Mouse (Mus musculus): ENCODE results near the gene Cd200r2.
"Not testable (repeated sequence)": the region's sequence is repeated elsewhere in the genome, so short reads cannot be mapped to it uniquely, and the experiment has no call there.

The Cd200r2 gene

GRCm38 (mm10) chr16:44866797-44867196, at the start of gene Cd200r2:
Gene Cd200r2, plus strand, starts transcription at chr16:44867097.
- in situ Hi-C loops (cut with MboI; ENCODE audit: unreplicated experiment in 2 of 2) = no loop called here

DNA sequence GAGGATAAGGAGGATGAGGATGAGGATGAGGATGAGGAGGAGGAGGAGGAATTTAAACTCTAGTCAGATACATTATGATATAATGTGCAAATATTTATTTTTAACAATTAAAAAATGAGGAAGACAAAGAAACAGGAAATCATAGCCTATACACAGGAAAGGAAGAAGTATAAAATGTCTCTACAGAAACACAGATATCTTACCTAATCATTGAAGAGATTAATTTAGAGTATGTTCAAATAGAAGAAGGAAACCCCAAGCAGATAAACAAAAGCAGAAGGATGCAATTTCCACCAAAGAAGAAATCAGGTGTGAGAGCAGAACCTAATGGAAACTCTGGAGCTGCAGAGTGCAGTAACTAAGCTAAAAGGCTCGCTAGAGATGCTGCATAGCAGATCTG, 48.9 kb upstream of the Cd200r2 start:
- in situ Hi-C loops (cut with MboI; ENCODE audit: unreplicated experiment in 2 of 2) = no loop called here

GRCm38 (mm10) chr16:44820545-44820944, 46.4 kb upstream of the Cd200r2 start:
- in situ Hi-C loops (cut with MboI; ENCODE audit: unreplicated experiment in 2 of 2) = no loop called here

- in situ Hi-C loops (cut with MboI; ENCODE audit: unreplicated experiment in 2 of 2) = no loop called here
Observed at GRCm38 (mm10) chr16:44832286-44832685, 34.6 kb upstream of the Cd200r2 start.

- in situ Hi-C loops (cut with MboI; ENCODE audit: unreplicated experiment in 2 of 2) = not testable (repeated sequence)
Observed at GRCm38 (mm10) chr16:44833189-44833588, 33.7 kb upstream of the Cd200r2 start.

GRCm38 (mm10) chr16:44875178-44875577, 8.3 kb downstream of the Cd200r2 start:
- in situ Hi-C loops (cut with MboI; ENCODE audit: unreplicated experiment in 2 of 2) = no loop called here

DNA sequence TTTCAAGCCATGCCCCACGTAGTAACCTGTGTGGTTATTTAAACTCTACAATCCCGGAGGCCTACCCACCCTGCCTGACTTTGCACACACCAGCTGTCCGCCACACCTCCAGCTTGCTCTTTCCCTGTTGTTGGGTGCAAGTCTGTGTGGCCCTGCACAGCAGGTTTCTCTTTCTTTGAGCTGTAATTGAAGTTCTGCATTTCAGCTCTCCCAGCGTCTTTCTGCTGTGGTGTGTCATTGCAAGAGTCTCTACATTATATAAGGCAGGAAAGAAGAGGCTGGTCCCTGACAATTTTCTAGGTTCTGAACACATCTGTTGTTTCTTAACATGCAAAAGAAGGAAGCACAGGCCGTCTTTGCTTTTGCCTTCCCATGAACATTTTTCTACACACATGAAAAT, 9.7 kb downstream of the Cd200r2 start:
- in situ Hi-C loops (cut with MboI; ENCODE audit: unreplicated experiment in 2 of 2) = no loop called here

DNA sequence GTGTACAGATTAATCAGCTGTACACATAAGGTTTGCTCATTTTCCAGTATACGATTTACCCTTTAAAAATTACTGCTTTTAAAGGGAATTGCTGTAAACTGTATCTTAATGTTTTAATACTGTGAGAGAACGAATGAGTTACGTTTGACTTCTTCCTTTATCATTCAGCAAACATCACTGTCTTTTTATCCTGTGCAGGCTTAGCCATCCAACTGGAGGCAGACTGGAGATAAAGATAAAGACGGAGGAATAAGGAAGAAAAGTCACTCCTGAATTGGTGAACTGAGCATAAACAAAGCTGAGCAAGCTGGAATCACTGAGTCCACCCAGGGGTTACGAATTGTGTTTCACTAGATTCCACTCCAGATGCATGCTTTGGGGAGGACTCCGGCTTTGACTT, 10.7 kb downstream of the Cd200r2 start:
- in situ Hi-C loops (cut with MboI; ENCODE audit: unreplicated experiment in 2 of 2) = no loop called here

GRCm38 (mm10) chr16:44890814-44891213, 23.9 kb downstream of the Cd200r2 start:
- in situ Hi-C loops (cut with MboI; ENCODE audit: unreplicated experiment in 2 of 2) = no loop called here

DNA sequence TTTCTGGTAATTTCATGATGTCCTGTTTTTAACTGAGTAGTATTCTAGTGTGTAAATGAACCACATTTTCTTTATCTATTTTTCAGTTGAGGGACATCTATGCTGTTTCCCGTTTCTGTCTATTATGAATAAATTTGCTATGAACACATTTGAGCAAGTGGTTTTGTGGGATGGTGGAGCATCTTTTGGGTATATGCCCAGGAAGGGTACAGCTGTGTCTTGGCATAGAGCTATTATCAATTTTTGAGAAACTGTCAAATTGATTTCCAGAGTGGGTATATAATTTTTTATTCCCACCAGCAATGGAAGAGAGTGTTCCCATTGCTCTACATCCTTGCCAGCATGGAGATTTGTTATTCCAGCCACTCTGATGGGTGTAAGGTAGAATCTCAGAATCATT, 65.1 kb downstream of the Cd200r2 start:
- in situ Hi-C loops (cut with MboI; ENCODE audit: unreplicated experiment in 2 of 2) = no loop called here

- in situ Hi-C loops (cut with MboI; ENCODE audit: unreplicated experiment in 2 of 2) = no loop called here
Observed at GRCm38 (mm10) chr16:44943468-44943867, 76.6 kb downstream of the Cd200r2 start, which contains the start of gene Cd200r3. Gene Cd200r3, plus strand, starts transcription at chr16:44943678.

GRCm38 (mm10) chr16:44951360-44952114, 84.6 kb downstream of the Cd200r2 start:
- in situ Hi-C loops (cut with MboI; ENCODE audit: unreplicated experiment in 2 of 2) = no loop called here

GRCm38 (mm10) chr16:44962296-44962695, 95.4 kb downstream of the Cd200r2 start:
- in situ Hi-C loops (cut with MboI; ENCODE audit: unreplicated experiment in 2 of 2) = no loop called here

DNA sequence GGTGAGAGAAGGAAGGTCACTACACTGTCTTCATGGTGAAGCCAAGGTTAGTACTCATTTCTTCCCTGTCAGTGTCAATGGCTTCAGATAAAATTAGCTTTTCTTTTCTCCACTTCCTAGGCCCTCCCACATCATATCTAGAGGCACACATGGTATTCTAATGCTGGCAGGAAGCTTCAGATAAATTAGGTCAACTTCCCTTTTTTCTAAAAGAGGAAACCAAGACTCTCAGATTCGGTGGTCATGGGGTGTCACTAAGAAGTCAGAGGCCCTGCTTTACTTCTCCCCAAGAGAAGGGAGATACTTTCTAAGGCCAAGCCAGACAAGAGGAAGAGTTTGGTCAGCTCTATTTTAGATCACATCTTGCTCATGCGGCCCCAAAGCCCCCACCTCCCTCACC, 95.9 kb downstream of the Cd200r2 start:
- in situ Hi-C loops (cut with MboI; ENCODE audit: unreplicated experiment in 2 of 2) = no loop called here

DNA sequence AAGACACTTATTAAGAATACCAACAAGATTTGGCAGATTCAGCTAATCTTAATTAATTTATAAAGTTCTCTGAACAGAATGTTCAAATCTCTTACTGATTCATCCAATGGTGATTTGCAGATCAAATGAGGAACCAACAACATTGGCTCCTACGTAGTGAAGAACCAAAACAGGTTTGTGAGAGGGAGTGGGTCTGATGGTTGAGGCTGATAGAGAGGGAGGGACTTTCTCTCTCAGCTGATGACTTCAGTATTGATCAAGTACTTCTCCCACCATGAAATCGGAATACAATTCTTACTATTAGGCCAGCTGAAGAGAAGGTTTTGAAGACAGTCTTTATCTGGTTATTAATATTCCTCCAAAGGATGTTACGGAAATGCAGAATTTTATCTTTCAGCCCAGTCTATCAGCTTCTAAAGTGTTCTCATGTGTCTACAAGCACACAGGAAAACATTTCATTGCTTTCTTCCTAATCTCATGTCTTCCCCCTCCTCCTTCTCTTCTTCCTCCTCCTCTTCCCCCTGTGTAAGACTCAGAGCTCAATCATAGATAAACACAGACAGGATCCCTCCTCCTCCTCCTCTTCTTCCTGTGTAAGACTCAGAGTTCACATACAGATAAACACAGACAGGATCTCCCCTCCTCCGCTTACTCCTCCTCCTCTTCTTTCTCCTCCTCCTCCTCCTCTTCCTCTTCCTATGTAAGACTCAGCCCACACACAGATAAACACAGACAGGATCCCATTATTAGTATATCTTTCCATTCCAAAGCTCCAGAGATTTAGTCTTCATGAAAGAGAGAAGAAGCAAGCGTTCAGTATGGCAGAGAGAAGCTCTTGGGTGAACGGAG, 97.9 kb downstream of the Cd200r2 start:
- in situ Hi-C loops (cut with MboI; ENCODE audit: unreplicated experiment in 2 of 2) = no loop called here

DNA sequence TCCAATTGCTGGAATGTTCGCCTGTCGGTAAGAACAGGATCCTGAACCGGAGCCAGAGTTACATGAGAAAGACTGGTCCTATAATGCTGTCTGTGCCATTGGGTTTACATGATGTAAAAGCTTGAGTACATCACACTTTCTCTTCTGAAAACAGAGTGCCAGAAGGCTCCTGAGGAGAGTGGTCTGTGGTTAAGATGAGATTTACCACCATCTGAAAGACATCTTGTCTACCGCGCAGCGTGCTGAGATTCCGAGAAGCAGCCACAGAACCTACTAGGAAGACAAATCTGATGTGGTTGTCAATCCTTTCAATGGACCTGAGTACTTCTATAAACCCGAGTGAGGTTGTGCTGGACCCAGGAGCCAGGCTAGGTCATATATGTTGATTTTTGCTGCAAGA, 98.5 kb downstream of the Cd200r2 start:
- in situ Hi-C loops (cut with MboI; ENCODE audit: unreplicated experiment in 2 of 2) = no loop called here
